Mouse (Mus musculus): ENCODE data around the gene Bpifa1. TPM values are rescaled to one million over a fixed set of nuclear protein-coding genes. Genes with fewer than 3 reads are reported as not detected.

Gene Bpifa1
- total RNA-seq, 2 experiments from 2014 or later: not detected

- no peak for ATAC-seq (ENCODE audit: poor library complexity, severe bottlenecking)
Measured at GRCm38 (mm10) chr2:154197036-154197435, 54.4 kb downstream of the Bpifa1 start.

Other genes starting within 250 kb of the Bpifa1 start
- gene Bpifb6, start 242.5 kb upstream of the Bpifa1 start, total RNA-seq (2015): not detected in 2 replicates
- gene Bpifb6, start 242.5 kb upstream of the Bpifa1 start, total RNA-seq (2017): not detected in 2 replicates
- gene Bpifb3, start 224.7 kb upstream of the Bpifa1 start, total RNA-seq (2015): not detected in 2 replicates
- gene Bpifb3, start 224.7 kb upstream of the Bpifa1 start, total RNA-seq (2017): not detected in 2 replicates
- gene Bpifb4, start 204.7 kb upstream of the Bpifa1 start, total RNA-seq (2015): not detected in 2 replicates
- not detected in 2 replicates for gene Bpifb4, start 204.7 kb upstream of the Bpifa1 start, total RNA-seq (2017)
- gene Bpifa6, start 167.9 kb upstream of the Bpifa1 start, total RNA-seq (2015): not detected in 2 replicates
- gene Bpifa6, start 167.9 kb upstream of the Bpifa1 start, total RNA-seq (2017): not detected in 2 replicates
- gene Bpifa2, start 134.6 kb upstream of the Bpifa1 start, total RNA-seq (2015): not detected in 2 replicates
- gene Bpifa2, start 134.6 kb upstream of the Bpifa1 start, total RNA-seq (2017): not detected in 2 replicates
- gene Bpifa3, start 12.5 kb upstream of the Bpifa1 start, total RNA-seq (2015): not detected in 2 replicates
- not detected in 2 replicates for gene Bpifa3, start 12.5 kb upstream of the Bpifa1 start, total RNA-seq (2017)
- not detected in 2 replicates for gene Bpifa5, start 19.7 kb downstream of the Bpifa1 start, total RNA-seq (2015)
- gene Bpifa5, start 19.7 kb downstream of the Bpifa1 start, total RNA-seq (2017): not detected in 2 replicates
- gene Bpifb1, start 47.9 kb downstream of the Bpifa1 start, total RNA-seq (2015): not detected in 2 replicates
- gene Bpifb1, start 47.9 kb downstream of the Bpifa1 start, total RNA-seq (2017): not detected in 2 replicates
- not detected in 2 replicates for gene Bpifb5, start 80.9 kb downstream of the Bpifa1 start, total RNA-seq (2015)
- gene Bpifb5, start 80.9 kb downstream of the Bpifa1 start, total RNA-seq (2017): not detected in 2 replicates
- gene Bpifb9a, start 115.0 kb downstream of the Bpifa1 start, total RNA-seq (2015): not detected in 2 replicates
- not detected in 2 replicates for gene Bpifb9a, start 115.0 kb downstream of the Bpifa1 start, total RNA-seq (2017)
- not detected in 2 replicates for gene Bpifb9b, start 164.3 kb downstream of the Bpifa1 start, total RNA-seq (2015)
- gene Bpifb9b, start 164.3 kb downstream of the Bpifa1 start, total RNA-seq (2017): not detected in 2 replicates
- 6.5 and 9.8 TPM in 2 replicates for gene Cdk5rap1, start 230.1 kb downstream of the Bpifa1 start, total RNA-seq (2015)
- 12.9 and 13.5 TPM in 2 replicates for gene Cdk5rap1, start 230.1 kb downstream of the Bpifa1 start, total RNA-seq (2017)